Comparison of ENCODE assay signal across 29 mouse cellular contexts in the genomic region with DNA sequence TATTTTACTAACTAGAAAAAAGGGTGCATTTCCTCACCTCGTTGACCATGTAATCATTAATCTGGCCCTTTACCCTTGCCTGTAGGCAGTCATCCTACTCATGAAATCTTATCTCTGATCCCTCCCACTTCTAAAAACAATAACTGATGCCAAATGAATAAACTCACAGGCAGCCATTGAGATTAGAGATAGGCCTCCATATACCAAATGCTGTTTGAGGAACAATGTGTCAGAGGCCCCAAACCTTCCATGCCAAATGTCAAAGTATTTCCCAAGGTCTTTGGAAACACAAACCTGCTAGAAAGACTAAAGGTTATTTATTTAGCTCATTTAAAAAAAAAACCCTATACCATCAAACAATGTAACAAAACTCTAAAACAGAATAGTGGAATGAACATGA. TPM values are rescaled to one million over a fixed set of nuclear protein-coding genes. Genes with fewer than 3 reads are reported as not detected.
A peak's percentile ranks its signal among the peaks of the same experiment; 100 is the strongest.
DNase-seq lines count a peak whose midpoint lies in the region; ATAC-seq and TF ChIP-seq lines count a peak whose summit lies in the region.
"Had no signal": no experiment of that assay in that cellular context is flagged by ENCODE, and none has a peak within 500 bp of the region (broad histone marks: within the 10 kb centered on the region; RNA-seq: fewer than 3 reads in every experiment).

No protein-coding gene starts in this region.

- H3K36me3 ChIP-seq in liver, adult 2 months (ENCODE audit: control insufficient read depth, insufficient read depth, low read length), result no peaks in the 10 kb centered on the region
- no peaks in the 10 kb centered on the region for H3K36me3 ChIP-seq in liver, postnatal 0 days (replicated peaks; ENCODE audit: insufficient read depth, low read length)
- H3K36me3 ChIP-seq in liver, embryonic 11.5 days (ENCODE audit: control insufficient read depth, insufficient read depth, low read length), result no peaks in the 10 kb centered on the region
- H3K36me3 ChIP-seq: embryonic facial prominence, embryonic 10.5 days; embryonic facial prominence, embryonic 12.5 days; forebrain, embryonic 10.5 days; forebrain, embryonic 12.5 days had no signal

- no peak for TF ChIP-seq CTCF in liver, adult 2 months (IDR thresholded peaks at IDR 0.05; ENCODE audit: low read depth, low read length)
- no peak for TF ChIP-seq CTCF in liver, postnatal 0 days (IDR thresholded peaks at IDR 0.05; ENCODE audit: low read depth)

- H3K9me3 ChIP-seq in liver, postnatal 0 days (ENCODE audit: low read length), result no peaks in the 10 kb centered on the region
- no peaks in the 10 kb centered on the region for H3K9me3 ChIP-seq in liver, embryonic 11.5 days (ENCODE audit: control insufficient read depth, low read length)
- H3K9me3 ChIP-seq: embryonic facial prominence, embryonic 12.5 days had no signal

- H3K27me3 ChIP-seq in liver, adult 2 months (ENCODE audit: control insufficient read depth, insufficient read depth, low read length), result no peaks in the 10 kb centered on the region
- no peaks in the 10 kb centered on the region for H3K27me3 ChIP-seq in liver, postnatal 0 days (ENCODE audit: insufficient read depth, low read length)
- no peaks in the 10 kb centered on the region for H3K27me3 ChIP-seq in liver, embryonic 11.5 days (replicated peaks; ENCODE audit: control insufficient read depth, insufficient read depth, low read length)
- H3K27me3 ChIP-seq: embryonic facial prominence, embryonic 12.5 days; forebrain, embryonic 12.5 days had no signal

- ATAC-seq in liver, postnatal 0 days, result peak; percentile 33
- ATAC-seq in liver, embryonic 11.5 days (replicated peaks; ENCODE audit: low FRiP score), result no peak
- ATAC-seq: activated CD4-positive, CD25-positive, alpha-beta regulatory T cell, adult 4 months; forebrain, embryonic 14.5 days; forebrain, embryonic 16.5 days; Patski had no signal

- 8% methylated on average over 1 of the region's 1 CpGs for WGBS in liver, adult 2 months
- 37% methylated on average over 1 of the region's 1 CpGs for WGBS in liver, postnatal 0 days (ENCODE audit: insufficient replicate concordance)
- WGBS in liver, embryonic 11.5 days, result 48% methylated on average over 1 of the region's 1 CpGs

- peak; percentile 87 for DNase-seq in liver, adult 2 months (ENCODE audit: extremely low read depth, low read depth, low spot score)
- DNase-seq in liver, result no peak
- DNase-seq in liver, postnatal 0 days, result no peak
- no peak for DNase-seq in liver, embryonic 11.5 days (ENCODE audit: low spot score)
- DNase-seq in gonadal fat pad, adult 2 months (ENCODE audit: low read depth), result peak; percentile 85
- DNase-seq in heart, postnatal 25 days (ENCODE audit: low spot score), result no peak
- DNase-seq in frontal cortex, postnatal 10 days (ENCODE audit: low spot score in 2 of 2), result no peak
- DNase-seq: adrenal gland, adult 2 months; adrenal gland, postnatal 10 days; adrenal gland, postnatal 25 days; cerebellum, adult 11-12 months; cerebellum, adult 2 months; cerebellum, adult 9-10 months; cerebellum, postnatal 10 days; cerebellum, postnatal 25 days had no signal

- no peak overlapping the region for H3K9ac ChIP-seq in liver, adult 2 months (ENCODE audit: low read depth, low read length)
- no peak overlapping the region for H3K9ac ChIP-seq in liver, postnatal 0 days (replicated peaks)
- H3K9ac ChIP-seq in liver, embryonic 11.5 days (ENCODE audit: low read depth, low read length), result no peak overlapping the region
- H3K9ac ChIP-seq: embryonic facial prominence, embryonic 12.5 days; forebrain, embryonic 12.5 days had no signal

- no peak for TF ChIP-seq POLR2A in liver, adult 2 months (IDR thresholded peaks at IDR 0.05; ENCODE audit: extremely low read depth, insufficient read depth, low read length)

- no peak overlapping the region for H3K4me3 ChIP-seq in liver, adult 2 months (ENCODE audit: insufficient read depth, low read depth, low read length)
- no peak overlapping the region for H3K4me3 ChIP-seq in liver, postnatal 0 days (ENCODE audit: low read depth, low read length)
- no peak overlapping the region for H3K4me3 ChIP-seq in liver, embryonic 11.5 days (ENCODE audit: low read depth, low read length)
- H3K4me3 ChIP-seq in brown adipose tissue, adult 24 weeks (ENCODE audit: insufficient read depth, low read depth, low read length), result no peak overlapping the region
- H3K4me3 ChIP-seq: embryonic facial prominence, embryonic 10.5 days; embryonic facial prominence, embryonic 12.5 days; forebrain, embryonic 10.5 days; forebrain, embryonic 12.5 days had no signal

- H3K27ac ChIP-seq in liver, adult 2 months (replicated peaks; ENCODE audit: insufficient read depth, low read depth, low read length), result no peak overlapping the region
- H3K27ac ChIP-seq in liver, postnatal 0 days (ENCODE audit: low read depth), result no peak overlapping the region
- H3K27ac ChIP-seq in liver, embryonic 11.5 days (ENCODE audit: low read depth, low read length), result no peak overlapping the region
- 0 out of 2 replicates have a peak overlapping the region, but pooled peaks have one; percentile 55 for H3K27ac ChIP-seq in brown adipose tissue, adult 24 weeks (replicated peaks; ENCODE audit: low read depth, low read length)
- H3K27ac ChIP-seq: embryonic facial prominence, embryonic 10.5 days; embryonic facial prominence, embryonic 12.5 days; forebrain, embryonic 10.5 days; forebrain, embryonic 12.5 days had no signal

- peaks cover 4% of the 10 kb centered on the region; the same call in 1 of the 2 replicates for H3K4me1 ChIP-seq in liver, adult 2 months (ENCODE audit: control insufficient read depth, insufficient read depth, low read length)
- H3K4me1 ChIP-seq in liver, postnatal 0 days (ENCODE audit: insufficient read depth), result no peaks in the 10 kb centered on the region
- peaks cover 3% of the 10 kb centered on the region; the same call in 1 of the 2 replicates for H3K4me1 ChIP-seq in liver, embryonic 11.5 days (replicated peaks; ENCODE audit: control insufficient read depth, insufficient read depth, low read length)
- H3K4me1 ChIP-seq in brown adipose tissue, adult 24 weeks (ENCODE audit: control insufficient read depth, insufficient read depth, insufficient read length, low read length), result peaks cover 5% of the 10 kb centered on the region; the same call in 1 of the 2 replicates
- H3K4me1 ChIP-seq: embryonic facial prominence, embryonic 10.5 days; embryonic facial prominence, embryonic 12.5 days; forebrain, embryonic 10.5 days; forebrain, embryonic 12.5 days had no signal

- no peaks in the 10 kb centered on the region for H3K79me2 ChIP-seq in liver, adult 2 months (ENCODE audit: control insufficient read depth, insufficient read depth, low read length)

- H3K4me2 ChIP-seq in liver, postnatal 0 days (ENCODE audit: low read depth, low read length), result no peak overlapping the region
- no peak overlapping the region for H3K4me2 ChIP-seq in liver, embryonic 11.5 days
- H3K4me2 ChIP-seq: embryonic facial prominence, embryonic 12.5 days; forebrain, embryonic 12.5 days had no signal

- intact Hi-C loops in heart, postnatal 25 days (cut with DNase I), result no loop called here

- no peak for TF ChIP-seq EP300 in liver, postnatal 0 days (IDR thresholded peaks at IDR 0.05; ENCODE audit: low read depth)

RNA-seq across cellular contexts. Expression of gene Pdcd1lg2, which starts 14.4 kb away (rescaled TPM):
- 0.13 and 0.18 TPM in 2 replicates for total RNA-seq in liver, adult 2 months (2014; rRNA removed)
- polyA plus RNA-seq in liver, adult 2 months (2012; rRNA removed), result 0.05 and 0.11 TPM in 2 replicates
- not detected in 2 replicates for polyA plus RNA-seq in liver, postnatal 0 days (2015; fragmentation: Nextera tagmentation; extraction: Ambion mirVana)
- polyA plus RNA-seq in liver, embryonic 11.5 days (2014; fragmentation: Nextera tagmentation; extraction: Ambion mirVana), result not detected in 2 replicates
- polyA plus RNA-seq in brown adipose tissue, adult 24 weeks (2012; ENCODE audit: insufficient read depth, insufficient read length, missing spikeins), result not detected in 2 replicates
- 0.11 TPM in 1 of 2 replicates, not detected in the other for polyA plus RNA-seq in gonadal fat pad, adult 2 months (2012; rRNA removed)
- total RNA-seq in heart, postnatal 25 days (2021), result not detected
- total RNA-seq: adrenal gland, adult 2 months; adrenal gland, postnatal 10 days; adrenal gland, postnatal 25 days; adrenal gland, postnatal 4 days; ES-E14 had no signal
- polyA plus RNA-seq: adrenal gland, adult 2 months; C2C12; cerebellum, adult 2 months; cortical plate, adult 2 months; embryonic facial prominence, embryonic 10.5 days; embryonic facial prominence, embryonic 14.5 days; forebrain, embryonic 10.5 days; forebrain, embryonic 14.5 days; forebrain, embryonic 16.5 days had no signal

RNA-seq across cellular contexts. Expression of gene Cd274, which starts 29.1 kb away (rescaled TPM):
- total RNA-seq in liver, adult 2 months (2014; rRNA removed), result 2.1 TPM in 2 replicates
- polyA plus RNA-seq in liver, adult 2 months (2012; rRNA removed), result 1.00 and 1.2 TPM in 2 replicates
- polyA plus RNA-seq in liver, postnatal 0 days (2015; fragmentation: Nextera tagmentation; extraction: Ambion mirVana), result 0.76 and 1.2 TPM in 2 replicates
- polyA plus RNA-seq in liver, embryonic 11.5 days (2014; fragmentation: Nextera tagmentation; extraction: Ambion mirVana), result 0.43 and 0.86 TPM in 2 replicates
- 52.6 and 58.2 TPM in 2 replicates for polyA plus RNA-seq in brown adipose tissue, adult 24 weeks (2012; ENCODE audit: insufficient read depth, insufficient read length, missing spikeins)
- polyA plus RNA-seq in gonadal fat pad, adult 2 months (2012; rRNA removed), result 5.6 and 7.4 TPM in 2 replicates
- 1 to 10 TPM; 2.0 to 2.3 TPM for total RNA-seq in heart, postnatal 25 days (2021)

RNA-seq across cellular contexts. Expression of gene Plgrkt, which starts 29.2 kb away (rescaled TPM):
- total RNA-seq in liver, adult 2 months (2014; rRNA removed), result 11.5 and 14.0 TPM in 2 replicates
- 9.4 and 14.8 TPM in 2 replicates for polyA plus RNA-seq in liver, adult 2 months (2012; rRNA removed)
- 23.8 and 25.0 TPM in 2 replicates for polyA plus RNA-seq in liver, postnatal 0 days (2015; fragmentation: Nextera tagmentation; extraction: Ambion mirVana)
- 54.0 and 56.2 TPM in 2 replicates for polyA plus RNA-seq in liver, embryonic 11.5 days (2014; fragmentation: Nextera tagmentation; extraction: Ambion mirVana)
- 118 and 119 TPM in 2 replicates for polyA plus RNA-seq in brown adipose tissue, adult 24 weeks (2012; ENCODE audit: insufficient read depth, insufficient read length, missing spikeins)
- 42.7 and 54.3 TPM in 2 replicates for polyA plus RNA-seq in gonadal fat pad, adult 2 months (2012; rRNA removed)
- total RNA-seq in heart, postnatal 25 days (2021), result 10 to 100 TPM; 24.9 to 27.3 TPM

Comparison
In these comparisons a context has a peak if more than half of its experiments do, and no peak if none do; other contexts are left out.
1. DNase-seq: peak in liver, adult 2 months (single experiment) and gonadal fat pad, adult 2 months (single experiment); none in liver (single experiment), liver, postnatal 0 days (single experiment), liver, embryonic 11.5 days (single experiment), heart, postnatal 25 days (single experiment) and frontal cortex, postnatal 10 days (0 of 2).